Mouse (Mus musculus) lung, embryonic 16.5 days (tissue): ENCODE data around the gene Nup188. TPM values are rescaled to one million over a fixed set of nuclear protein-coding genes. Genes with fewer than 3 reads are reported as not detected.
A peak's percentile ranks its signal among the peaks of the same experiment; 100 is the strongest.

Source experiments
- ATAC-seq: fragments of 200-750 bp; cut with Nextera tagmentation; 2 replicates; pipeline ENCODE4 v1.8.0; 2017; ENCODE audit warnings: low read depth, mild to moderate bottlenecking, moderate library complexity
- H3K27ac ChIP-seq: fragments of 300-500 bp; sonication (generic); 2 replicates; pipeline ENCODE4 v1.5.1; 2014; ENCODE audit warnings: mild to moderate bottlenecking, control low read depth, low read length
- H3K27me3 ChIP-seq: fragments of 300-500 bp; sonication (generic); 2 replicates; pipeline ENCODE4 v1.6.1; 2014; ENCODE audit warnings: low read depth, low read length, mixed read lengths; ENCODE audit not compliant: control insufficient read depth, insufficient read depth
- H3K36me3 ChIP-seq: fragments of 300-500 bp; sonication (generic); 2 replicates; pipeline ENCODE4 v1.6.1; 2014; ENCODE audit warnings: low read length; ENCODE audit not compliant: control insufficient read depth, insufficient read depth
- H3K4me1 ChIP-seq: fragments of 300-500 bp; sonication (generic); replicated peaks from 2 replicates; pipeline ENCODE4 v1.6.1; 2014; ENCODE audit warnings: low read length, mixed read lengths; ENCODE audit not compliant: control insufficient read depth, insufficient read depth
- H3K4me2 ChIP-seq: fragments of 300-500 bp; sonication (generic); 2 replicates; pipeline ENCODE4 v1.6.1; 2014; ENCODE audit warnings: low read depth, low read length, control low read depth
- H3K4me3 ChIP-seq: fragments of 300-500 bp; sonication (generic); 2 replicates; pipeline ENCODE4 v1.5.1; 2014; ENCODE audit warnings: mild to moderate bottlenecking, low read length, control low read depth
- H3K9ac ChIP-seq: fragments of 300-500 bp; sonication (generic); 2 replicates; pipeline ENCODE4 v1.6.1; 2014; ENCODE audit warnings: low read length, control low read depth
- H3K9me3 ChIP-seq: fragments of 300-500 bp; sonication (generic); 2 replicates; pipeline ENCODE4 v1.6.1; 2016; ENCODE audit warnings: low read length; ENCODE audit not compliant: control insufficient read depth
- WGBS: fragments of 180-500 bp; shearing (Covaris S2); extraction: QIAGEN DNeasy Blood & Tissue Kit; methylation state at CpG from one replicate; pipeline ENCODE4 v1.1.7; 2014; 5-methylcytosine and 5-hydroxymethylcytosine counted together
- polyA plus RNA-seq: library from polyadenylated mRNA; unstranded; fragments of >200 nt; fragmentation: Nextera tagmentation; extraction: Ambion mirVana; gene quantifications from 2 replicates; pipeline ENCODE4 v1.2.1, GENCODE M21; 2015

Nup188 gene
- polyA plus RNA-seq, 1 experiment from 2014 or later, result 33.6 TPM

- H3K9me3 ChIP-seq, result no peaks in the 10 kb centered on the region
- H3K4me2 ChIP-seq, result no peak overlapping the region
- peak; percentile 83 for ATAC-seq
- H3K4me3 ChIP-seq, result no peak overlapping the region
- WGBS, result 18% methylated on average over 1 of the region's 1 CpGs
- no peak overlapping the region for H3K9ac ChIP-seq
- H3K36me3 ChIP-seq, result no peaks in the 10 kb centered on the region
- peaks cover 23% of the 10 kb centered on the region for H3K4me1 ChIP-seq
- peak overlapping the region; percentile 54; the same call in 1 of the 2 replicates for H3K27ac ChIP-seq
- no peaks in the 10 kb centered on the region for H3K27me3 ChIP-seq
These were observed 16.1 kb upstream of the Nup188 start for GRCm38 (mm10) chr2:30270134-30270533.

- WGBS, result 88% methylated on average over 11 of the region's 11 CpGs
- Histone ChIP-seq H3K4me3 (no peak within 1 kb of the TSS), H3K27me3 (no peaks in the 10 kb centered on the region), H3K4me1 (peaks cover 7% of the 10 kb centered on the region; the same call in 1 of the 2 replicates), H3K9ac (no peak within 1 kb of the TSS), H3K4me2 (no peak within 1 kb of the TSS), H3K9me3 (no peaks in the 10 kb centered on the region), H3K36me3 (no peaks in the 10 kb centered on the region), H3K27ac (no peak within 1 kb of the TSS)
- ATAC-seq, result no peak
These were observed 5.5 kb upstream of the Nup188 start, which contains the start of gene Gm28038 for GRCm38 (mm10) chr2:30280743-30281142. Gm28038 (plus strand) TSS chr2:30281043.

- H3K9ac ChIP-seq, result no peak overlapping the region
- H3K27me3 ChIP-seq, result no peaks in the 10 kb centered on the region
- H3K27ac ChIP-seq, result no peak overlapping the region
- no peak overlapping the region for H3K4me2 ChIP-seq
- H3K4me1 ChIP-seq, result peaks cover 7% of the 10 kb centered on the region; the same call in 1 of the 2 replicates
- no peak overlapping the region for H3K4me3 ChIP-seq
- WGBS, result 73% methylated on average over 3 of the region's 3 CpGs
- no peak for ATAC-seq
- H3K9me3 ChIP-seq, result no peaks in the 10 kb centered on the region
- no peaks in the 10 kb centered on the region for H3K36me3 ChIP-seq
These were observed 4.5 kb upstream of the Nup188 start for GRCm38 (mm10) chr2:30281651-30282050.

GRCm38 (mm10) chr2:30283193-30283592 is 3.0 kb upstream of the Nup188 start:
- H3K27ac ChIP-seq, result no peak overlapping the region
- H3K4me1 ChIP-seq, result peaks cover 17% of the 10 kb centered on the region
- no peaks in the 10 kb centered on the region for H3K36me3 ChIP-seq
- H3K4me2 ChIP-seq, result no peak overlapping the region
- WGBS, result 85% methylated on average over 2 of the region's 2 CpGs
- H3K27me3 ChIP-seq, result no peaks in the 10 kb centered on the region
- no peak overlapping the region for H3K9ac ChIP-seq
- no peak for ATAC-seq
- no peak overlapping the region for H3K4me3 ChIP-seq
- no peaks in the 10 kb centered on the region for H3K9me3 ChIP-seq

GRCm38 (mm10) chr2:30285004-30285403 is 1.2 kb upstream of the Nup188 start:
- WGBS, result 85% methylated on average over 5 of the region's 5 CpGs
- Histone ChIP-seq H3K27ac (no peak overlapping the region), H3K9me3 (no peaks in the 10 kb centered on the region), H3K4me2 (peak overlapping the region; percentile 91), H3K4me1 (peaks cover 17% of the 10 kb centered on the region), H3K27me3 (no peaks in the 10 kb centered on the region), H3K36me3 (no peaks in the 10 kb centered on the region), H3K4me3 (peak overlapping the region; percentile 92), H3K9ac (no peak overlapping the region)
- no peak for ATAC-seq

GRCm38 (mm10) chr2:30285416-30286181 is 598 bp upstream of the Nup188 start:
- peak overlapping the region; percentile 90 for H3K9ac ChIP-seq
- H3K4me1 ChIP-seq, result peaks cover 17% of the 10 kb centered on the region
- ATAC-seq, result peak; percentile 50
- H3K27me3 ChIP-seq, result no peaks in the 10 kb centered on the region
- H3K9me3 ChIP-seq, result no peaks in the 10 kb centered on the region
- H3K4me2 ChIP-seq, result peak overlapping the region; percentile 91
- peak overlapping the region; percentile 92 for H3K4me3 ChIP-seq
- no peak overlapping the region for H3K27ac ChIP-seq
- WGBS, result 10% methylated on average over 38 of the region's 38 CpGs
- no peaks in the 10 kb centered on the region for H3K36me3 ChIP-seq

GRCm38 (mm10) chr2:30287027-30287373 is 803 bp downstream of the Nup188 start:
- Histone ChIP-seq H3K4me2 (peak overlapping the region; percentile 59), H3K9ac (peak overlapping the region; percentile 90), H3K9me3 (no peaks in the 10 kb centered on the region), H3K36me3 (no peaks in the 10 kb centered on the region), H3K27me3 (no peaks in the 10 kb centered on the region), H3K4me3 (peak overlapping the region; percentile 92), H3K4me1 (peaks cover 17% of the 10 kb centered on the region), H3K27ac (peak overlapping the region; percentile 63)
- ATAC-seq, result 0 out of 2 replicates have a peak, but pooled peaks have one; percentile 21
- WGBS, result 0% methylated on average over 10 of the region's 10 CpGs

- H3K9me3 ChIP-seq, result no peaks in the 10 kb centered on the region
- no peaks in the 10 kb centered on the region for H3K4me1 ChIP-seq
- no peak overlapping the region for H3K9ac ChIP-seq
- no peaks in the 10 kb centered on the region for H3K27me3 ChIP-seq
- no peak overlapping the region for H3K4me3 ChIP-seq
- peaks cover 41% of the 10 kb centered on the region for H3K36me3 ChIP-seq
- no peak overlapping the region for H3K4me2 ChIP-seq
- no peak for ATAC-seq
- WGBS, result 75% methylated on average over 3 of the region's 3 CpGs
- H3K27ac ChIP-seq, result no peak overlapping the region
These were observed 13.3 kb downstream of the Nup188 start for GRCm38 (mm10) chr2:30299525-30299924.

- 90% methylated on average over 5 of the region's 5 CpGs for WGBS
- no peak overlapping the region for H3K27ac ChIP-seq
- no peak overlapping the region for H3K4me2 ChIP-seq
- no peaks in the 10 kb centered on the region for H3K4me1 ChIP-seq
- peaks cover 45% of the 10 kb centered on the region for H3K36me3 ChIP-seq
- H3K4me3 ChIP-seq, result no peak overlapping the region
- no peak overlapping the region for H3K9ac ChIP-seq
- H3K9me3 ChIP-seq, result no peaks in the 10 kb centered on the region
- no peak for ATAC-seq
- no peaks in the 10 kb centered on the region for H3K27me3 ChIP-seq
These were observed 13.8 kb downstream of the Nup188 start for GRCm38 (mm10) chr2:30299966-30300365.
